Mouse (Mus musculus) lung, embryonic 15.5 days (tissue): ENCODE measurements around the gene Tube1. TPM values are rescaled to one million over a fixed set of nuclear protein-coding genes. Genes with fewer than 3 reads are reported as not detected.

Source experiments
- ATAC-seq: fragments of 200-750 bp; cut with Nextera tagmentation; 2 replicates; pipeline ENCODE4 v1.8.0; 2017; ENCODE audit warnings: moderate number of reproducible peaks, borderline replicate concordance; ENCODE audit not compliant: low FRiP score, low TSS enrichment; ENCODE audit errors: extremely low read depth
- H3K27ac ChIP-seq: fragments of 300-500 bp; sonication (generic); 2 replicates; pipeline ENCODE4 v1.5.1; 2015; ENCODE audit warnings: moderate library complexity, mild to moderate bottlenecking, inconsistent platforms
- H3K27me3 ChIP-seq: fragments of 300-500 bp; sonication (generic); 2 replicates; pipeline ENCODE4 v1.6.1; 2015; ENCODE audit warnings: inconsistent platforms
- H3K36me3 ChIP-seq: fragments of 300-500 bp; sonication (generic); 2 replicates; pipeline ENCODE4 v1.6.1; 2015; ENCODE audit warnings: inconsistent platforms
- H3K4me1 ChIP-seq: fragments of 300-500 bp; sonication (generic); 2 replicates; pipeline ENCODE4 v1.6.1; 2015; ENCODE audit warnings: inconsistent platforms
- H3K4me2 ChIP-seq: fragments of 300-500 bp; sonication (generic); 2 replicates; pipeline ENCODE4 v1.6.1; 2015; ENCODE audit warnings: inconsistent platforms, mild to moderate bottlenecking, moderate library complexity
- H3K4me3 ChIP-seq: fragments of 300-500 bp; sonication (generic); 2 replicates; pipeline ENCODE4 v1.5.1; 2015; ENCODE audit warnings: mild to moderate bottlenecking, inconsistent platforms
- H3K9ac ChIP-seq: fragments of 300-500 bp; sonication (generic); 2 replicates; pipeline ENCODE4 v1.6.1; 2015; ENCODE audit warnings: inconsistent platforms
- H3K9me3 ChIP-seq: fragments of 300-500 bp; sonication (generic); 2 replicates; pipeline ENCODE4 v1.6.1; 2016; ENCODE audit warnings: inconsistent platforms
- WGBS: fragments of 180-500 bp; shearing (Covaris S2); methylation state at CpG from one replicate; pipeline ENCODE4 v1.1.7; 2015; 5-methylcytosine and 5-hydroxymethylcytosine counted together
- polyA plus RNA-seq: library from polyadenylated mRNA; unstranded; fragments of >200 nt; fragmentation: Nextera tagmentation; extraction: Ambion mirVana; gene quantifications from 2 replicates; pipeline ENCODE4 v1.2.1, GENCODE M21; 2015

The Tube1 gene
- 18.8 and 20.2 TPM in 2 replicates for polyA plus RNA-seq

DNA sequence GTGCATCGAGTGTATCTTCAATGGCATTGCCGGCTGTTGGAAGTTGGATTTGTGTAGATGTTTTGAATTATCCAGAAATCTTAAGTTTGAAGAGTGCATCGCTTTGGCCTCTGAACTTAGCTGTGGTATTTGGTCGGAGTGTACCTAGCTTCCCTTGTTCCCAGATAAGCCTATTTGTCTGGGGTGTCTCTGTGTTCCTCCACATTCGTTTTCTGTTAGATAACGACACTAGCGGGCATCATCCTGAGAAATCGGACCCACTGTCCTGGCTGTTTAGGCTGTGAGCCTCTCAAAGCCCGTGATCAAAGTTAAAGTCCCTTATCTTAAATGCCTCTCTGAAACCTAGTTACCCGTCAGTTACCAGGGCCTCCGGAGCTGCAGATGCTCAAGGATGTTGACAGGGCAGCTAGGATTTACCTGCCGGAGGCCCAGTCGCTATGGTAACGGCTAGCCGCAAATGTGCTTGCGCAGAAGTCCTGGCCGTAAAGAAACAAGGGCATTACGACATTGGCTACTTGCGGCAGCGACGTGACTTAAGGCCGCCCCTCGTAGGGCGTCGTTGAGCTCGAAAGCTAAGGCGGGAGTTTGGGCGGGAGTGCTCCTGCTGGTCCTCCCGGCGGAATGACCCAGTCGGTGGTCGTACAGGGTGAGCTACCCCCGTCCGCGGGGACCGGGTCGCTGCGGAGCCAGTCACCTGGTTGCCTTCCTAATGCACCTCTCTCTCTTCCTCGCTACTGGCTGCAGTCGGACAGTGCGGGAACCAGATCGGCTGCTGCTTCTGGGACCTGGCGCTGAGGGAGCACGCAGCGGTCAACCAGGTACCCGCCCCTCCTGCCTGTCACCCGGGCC lies at the start of gene Tube1, which contains the start of gene Fam229b:
TSS of gene Tube1 (plus strand) at position 515 of the 849 bp plus-strand sequence.
TSS of gene Fam229b (minus strand) at position 453 of the 849 bp plus-strand sequence.
- Histone ChIP-seq H3K27me3 (no peaks in the 10 kb centered on the region), H3K27ac (0 out of 2 replicates have a peak within 1 kb of the TSS, but pooled peaks have one; percentile 18), H3K9me3 (no peaks in the 10 kb centered on the region), H3K9ac (peak within 1 kb of the TSS; percentile 70), H3K4me2 (peak within 1 kb of the TSS; percentile 79), H3K4me1 (peaks cover 14% of the 10 kb centered on the region; the same call in 1 of the 2 replicates), H3K4me3 (peak within 1 kb of the TSS; percentile 76), H3K36me3 (peaks cover 10% of the 10 kb centered on the region; the same call in 1 of the 2 replicates)
- ATAC-seq: peak; percentile 91
- WGBS: 3% methylated on average over 47 of the region's 47 CpGs

DNA sequence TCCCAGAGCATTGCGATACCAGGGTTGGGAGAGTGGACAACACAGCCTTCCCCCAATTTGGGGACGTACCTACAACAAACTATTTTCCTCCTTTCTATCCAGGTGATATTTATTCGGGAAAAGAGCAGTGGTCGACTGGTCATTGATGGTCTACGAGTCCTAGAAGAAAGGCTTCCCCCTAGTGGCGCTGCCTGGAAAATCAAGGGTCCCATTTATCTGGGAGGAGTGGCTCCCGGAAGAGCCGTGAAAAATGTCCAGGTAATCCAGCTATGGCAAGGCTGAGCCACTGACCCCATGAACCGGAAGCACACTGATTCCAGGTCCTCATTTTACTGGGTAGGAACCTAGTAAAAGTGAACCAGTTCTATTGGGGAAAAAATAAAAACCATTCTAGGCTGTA lies 36.8 kb upstream of the Tube1 start:
- WGBS: 86% methylated on average over 9 of the region's 9 CpGs

DNA sequence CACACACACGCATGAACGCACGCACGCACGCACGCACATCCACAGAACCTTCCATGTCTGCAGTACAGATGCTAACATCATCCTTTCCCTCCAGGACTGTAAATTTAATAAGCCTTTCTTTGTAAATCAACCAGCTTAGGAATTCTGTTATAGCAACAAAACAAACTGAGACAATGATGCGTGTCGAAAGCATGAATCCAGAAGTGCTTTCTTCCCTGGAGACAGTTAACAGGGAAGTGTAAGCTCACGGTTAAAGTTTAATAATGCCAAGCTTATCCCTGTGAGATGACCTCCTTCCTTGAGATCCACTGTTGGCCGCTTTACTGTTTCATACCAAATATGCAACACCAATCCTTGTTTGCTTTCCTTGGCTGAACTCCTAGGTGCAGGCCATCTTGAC lies 35.0 kb upstream of the Tube1 start:
- H3K27me3 ChIP-seq: no peaks in the 10 kb centered on the region
- H3K36me3 ChIP-seq: peaks cover 53% of the 10 kb centered on the region
- no peak for ATAC-seq
- no peak overlapping the region for H3K4me3 ChIP-seq
- no peak overlapping the region for H3K9ac ChIP-seq
- WGBS: 94% methylated on average over 10 of the region's 10 CpGs
- H3K4me1 ChIP-seq: no peaks in the 10 kb centered on the region
- H3K4me2 ChIP-seq: no peak overlapping the region
- no peaks in the 10 kb centered on the region for H3K9me3 ChIP-seq
- H3K27ac ChIP-seq: no peak overlapping the region

More for the DNA sequence above, 36.8 kb upstream of the Tube1 start:
- H3K27ac ChIP-seq: no peak overlapping the region
- no peaks in the 10 kb centered on the region for H3K4me1 ChIP-seq
- H3K27me3 ChIP-seq: no peaks in the 10 kb centered on the region
- H3K36me3 ChIP-seq: peaks cover 52% of the 10 kb centered on the region
- no peak overlapping the region for H3K4me2 ChIP-seq
- H3K9me3 ChIP-seq: no peaks in the 10 kb centered on the region
- no peak overlapping the region for H3K9ac ChIP-seq
- no peak for ATAC-seq
- H3K4me3 ChIP-seq: no peak overlapping the region

DNA sequence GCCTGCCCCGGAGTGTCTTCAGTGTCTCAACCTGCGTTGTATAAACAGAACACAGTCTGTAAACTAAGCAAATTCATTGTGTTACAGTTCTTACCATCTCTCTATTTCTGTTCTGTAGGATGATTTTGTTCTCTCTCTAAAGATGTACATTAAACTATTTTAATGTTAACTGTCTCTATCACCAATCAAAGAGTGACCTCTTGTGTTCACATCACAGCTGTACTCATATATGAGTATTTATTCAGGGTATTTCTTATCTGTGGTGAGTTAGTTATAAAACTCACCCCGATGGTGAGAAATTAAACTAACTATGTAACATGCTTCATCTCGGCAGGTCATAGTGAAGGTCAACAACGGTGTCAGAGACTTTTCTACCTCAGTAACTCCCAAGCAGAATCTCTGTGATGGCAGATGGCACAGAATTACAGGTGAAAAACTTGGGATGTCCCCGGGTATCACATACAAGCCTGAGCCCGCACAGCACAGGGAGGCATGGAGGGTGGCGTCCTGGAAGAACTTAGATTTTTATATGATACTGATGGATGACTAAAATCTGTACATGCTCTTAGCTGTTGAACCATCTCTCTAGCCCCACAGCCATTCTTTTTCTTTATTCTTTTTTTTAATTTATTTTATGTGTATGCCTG lies 28.9 kb upstream of the Tube1 start:
- H3K9me3 ChIP-seq: no peaks in the 10 kb centered on the region
- WGBS: 82% methylated on average over 8 of the region's 8 CpGs
- H3K36me3 ChIP-seq: peaks cover 45% of the 10 kb centered on the region
- no peak overlapping the region for H3K9ac ChIP-seq
- H3K4me1 ChIP-seq: no peaks in the 10 kb centered on the region
- H3K4me2 ChIP-seq: no peak overlapping the region
- H3K4me3 ChIP-seq: no peak overlapping the region
- H3K27ac ChIP-seq: no peak overlapping the region
- H3K27me3 ChIP-seq: no peaks in the 10 kb centered on the region
- ATAC-seq: no peak

DNA sequence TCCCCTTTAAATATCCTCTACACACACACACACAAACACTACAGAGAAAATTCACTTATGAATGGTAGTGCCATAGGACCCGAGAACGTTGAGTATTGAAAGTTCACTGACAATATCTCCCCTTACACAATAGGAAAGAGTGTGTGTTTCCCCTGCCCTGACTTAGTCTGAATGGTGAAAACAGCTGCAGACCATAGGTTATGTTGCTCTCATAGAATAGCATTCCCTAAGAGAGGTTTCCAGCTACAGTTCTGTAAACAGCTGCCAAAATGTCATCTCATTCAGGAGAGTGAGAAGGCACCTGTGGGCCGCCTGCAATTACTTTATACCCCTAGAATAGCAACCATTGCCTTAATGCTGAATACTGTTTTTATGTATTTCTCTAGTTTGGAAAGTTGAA lies 27.4 kb upstream of the Tube1 start:
- Histone ChIP-seq H3K9me3 (no peaks in the 10 kb centered on the region), H3K4me2 (no peak overlapping the region), H3K4me3 (no peak overlapping the region), H3K36me3 (peaks cover 58% of the 10 kb centered on the region), H3K27me3 (no peaks in the 10 kb centered on the region), H3K9ac (no peak overlapping the region), H3K4me1 (no peaks in the 10 kb centered on the region), H3K27ac (no peak overlapping the region)
- no peak for ATAC-seq
- 60% methylated on average over 3 of the region's 3 CpGs for WGBS

DNA sequence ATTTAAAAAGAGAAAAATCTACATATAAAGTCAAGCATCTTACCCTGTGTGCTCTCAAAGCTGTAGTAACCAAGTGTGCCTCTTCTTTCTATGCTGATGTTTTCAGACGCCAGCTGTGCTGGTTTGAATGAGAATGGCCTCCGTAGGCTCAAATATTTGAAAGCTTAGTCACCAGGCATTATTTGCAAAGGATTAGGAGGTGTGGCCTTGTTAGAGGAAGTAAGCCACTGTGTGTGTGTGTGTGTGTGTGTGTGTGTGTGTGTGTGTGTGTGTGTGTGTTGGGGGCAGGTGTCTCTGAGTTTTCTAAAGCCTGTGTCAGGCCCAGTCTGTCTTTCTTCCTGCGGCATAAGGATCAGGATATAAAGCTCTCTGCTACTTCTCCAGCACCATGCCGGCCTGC lies 26.8 kb upstream of the Tube1 start:
- Histone ChIP-seq H3K9me3 (no peaks in the 10 kb centered on the region), H3K4me3 (no peak overlapping the region), H3K27ac (no peak overlapping the region), H3K36me3 (peaks cover 58% of the 10 kb centered on the region), H3K9ac (no peak overlapping the region), H3K4me1 (no peaks in the 10 kb centered on the region), H3K4me2 (no peak overlapping the region), H3K27me3 (no peaks in the 10 kb centered on the region)
- no peak for ATAC-seq
- 49% methylated on average over 4 of the region's 4 CpGs for WGBS

DNA sequence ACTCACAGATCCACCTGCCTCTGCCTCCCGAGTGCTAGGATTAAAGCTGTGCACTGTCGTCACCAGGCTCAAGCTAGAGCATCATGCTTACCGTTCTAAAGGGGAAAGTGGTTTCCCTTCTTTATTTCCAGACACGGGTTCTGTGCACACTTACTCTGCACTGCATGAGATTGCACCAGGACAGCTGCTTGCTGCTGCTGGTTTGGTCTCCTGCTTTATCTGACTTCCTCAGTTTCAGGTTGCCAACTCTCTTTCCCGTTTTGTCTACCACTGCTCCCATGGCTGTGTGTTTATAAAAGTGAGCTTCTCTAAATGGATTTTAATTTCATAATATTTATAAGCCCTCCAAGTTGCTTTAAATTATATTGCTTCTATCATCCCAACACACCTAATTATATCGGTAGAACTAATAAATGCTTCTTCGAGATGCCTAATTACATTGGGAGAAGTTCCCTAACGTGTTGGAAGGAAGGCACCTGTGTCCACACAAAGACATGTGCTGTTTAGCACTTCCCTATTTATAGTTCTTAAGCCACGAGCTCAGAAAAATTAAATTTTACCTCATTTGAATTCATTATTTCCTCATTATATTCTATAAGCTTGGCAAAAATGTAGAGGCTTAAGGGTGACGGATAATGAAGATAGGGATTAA lies 24.8 kb upstream of the Tube1 start:
- peaks cover 51% of the 10 kb centered on the region for H3K36me3 ChIP-seq

DNA sequence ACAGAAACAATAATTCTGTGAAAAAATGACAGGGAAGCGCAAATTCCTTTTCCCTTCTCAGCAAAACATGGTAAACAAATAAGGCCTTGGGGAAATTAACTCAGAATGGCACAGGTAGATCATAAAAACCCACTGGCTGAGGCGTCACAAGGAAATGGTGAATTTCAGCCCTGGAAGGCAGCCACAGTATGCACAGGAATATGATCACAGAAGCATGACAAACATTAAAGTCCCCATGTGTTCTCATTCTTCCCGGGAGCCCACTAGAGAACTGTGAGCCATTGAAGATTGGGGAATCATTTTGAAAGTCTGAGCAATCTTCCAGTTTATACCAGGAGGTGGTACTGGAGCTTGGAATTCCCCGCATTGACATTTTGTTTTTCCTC lies 24.3 kb upstream of the Tube1 start:
- no peak for ATAC-seq
- no peak overlapping the region for H3K27ac ChIP-seq
- no peaks in the 10 kb centered on the region for H3K9me3 ChIP-seq
- WGBS: 50% methylated on average over 4 of the region's 4 CpGs
- no peaks in the 10 kb centered on the region for H3K4me1 ChIP-seq
- H3K36me3 ChIP-seq: peaks cover 51% of the 10 kb centered on the region
- H3K27me3 ChIP-seq: no peaks in the 10 kb centered on the region
- no peak overlapping the region for H3K4me3 ChIP-seq
- no peak overlapping the region for H3K4me2 ChIP-seq
- no peak overlapping the region for H3K9ac ChIP-seq

More for the DNA sequence above, 24.8 kb upstream of the Tube1 start:
- no peak overlapping the region for H3K27ac ChIP-seq
- no peaks in the 10 kb centered on the region for H3K4me1 ChIP-seq
- no peak for ATAC-seq
- H3K27me3 ChIP-seq: no peaks in the 10 kb centered on the region
- WGBS: 46% methylated on average over 10 of the region's 10 CpGs
- H3K4me2 ChIP-seq: no peak overlapping the region
- no peak overlapping the region for H3K9ac ChIP-seq
- H3K4me3 ChIP-seq: no peak overlapping the region
- H3K9me3 ChIP-seq: no peaks in the 10 kb centered on the region

DNA sequence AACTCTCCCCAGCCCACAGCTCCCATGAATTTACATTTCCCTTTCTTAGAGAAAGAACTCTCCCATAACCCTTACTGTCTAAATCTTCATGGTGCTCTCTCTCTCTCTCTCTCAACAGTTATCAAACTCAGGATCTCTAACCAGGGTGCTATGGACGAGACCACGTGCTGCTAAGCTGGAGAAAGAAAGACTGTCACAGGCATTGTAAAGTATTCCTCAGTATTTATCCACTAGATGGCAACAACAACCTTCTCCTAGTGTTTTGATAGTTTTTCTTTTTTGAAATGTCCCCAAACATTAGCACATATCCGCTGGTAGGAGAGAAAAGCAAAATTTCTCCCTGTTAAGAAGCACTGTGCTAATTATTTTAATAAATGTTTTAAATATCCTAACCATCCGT lies 12.4 kb upstream of the Tube1 start:
- H3K27ac ChIP-seq: no peak overlapping the region
- H3K4me2 ChIP-seq: no peak overlapping the region
- H3K36me3 ChIP-seq: no peaks in the 10 kb centered on the region
- no peak overlapping the region for H3K9ac ChIP-seq
- H3K4me3 ChIP-seq: no peak overlapping the region
- H3K27me3 ChIP-seq: no peaks in the 10 kb centered on the region
- WGBS: 28% methylated on average over 4 of the region's 4 CpGs
- no peaks in the 10 kb centered on the region for H3K9me3 ChIP-seq
- no peak for ATAC-seq
- no peaks in the 10 kb centered on the region for H3K4me1 ChIP-seq

DNA sequence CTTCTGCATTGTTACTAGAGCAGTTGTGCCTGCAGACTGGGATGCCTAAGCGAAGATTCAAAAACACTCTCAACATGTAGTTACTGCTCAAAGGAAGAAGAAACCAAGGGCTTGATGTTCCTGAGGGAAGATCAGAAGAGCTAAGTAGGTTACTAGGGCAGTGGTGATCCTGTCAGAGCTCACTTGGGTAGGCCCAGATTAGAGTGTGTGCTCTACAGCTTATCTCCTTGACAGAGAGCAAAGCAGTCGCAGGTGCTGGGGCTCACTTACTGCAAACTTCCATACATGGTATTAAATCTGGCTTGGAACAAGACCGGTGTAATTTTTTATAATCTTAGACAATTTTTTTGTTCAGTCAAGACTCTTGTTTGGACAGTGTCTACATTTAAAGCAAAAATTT lies 4.0 kb downstream of the Tube1 start:
- no peak overlapping the region for H3K9ac ChIP-seq
- H3K27ac ChIP-seq: no peak overlapping the region
- no peak overlapping the region for H3K4me3 ChIP-seq
- no peak for ATAC-seq
- no peaks in the 10 kb centered on the region for H3K9me3 ChIP-seq
- H3K36me3 ChIP-seq: peaks cover 28% of the 10 kb centered on the region
- 83% methylated on average over 3 of the region's 3 CpGs for WGBS
- peaks cover 14% of the 10 kb centered on the region; the same call in 1 of the 2 replicates for H3K4me1 ChIP-seq
- H3K4me2 ChIP-seq: no peak overlapping the region
- no peaks in the 10 kb centered on the region for H3K27me3 ChIP-seq

DNA sequence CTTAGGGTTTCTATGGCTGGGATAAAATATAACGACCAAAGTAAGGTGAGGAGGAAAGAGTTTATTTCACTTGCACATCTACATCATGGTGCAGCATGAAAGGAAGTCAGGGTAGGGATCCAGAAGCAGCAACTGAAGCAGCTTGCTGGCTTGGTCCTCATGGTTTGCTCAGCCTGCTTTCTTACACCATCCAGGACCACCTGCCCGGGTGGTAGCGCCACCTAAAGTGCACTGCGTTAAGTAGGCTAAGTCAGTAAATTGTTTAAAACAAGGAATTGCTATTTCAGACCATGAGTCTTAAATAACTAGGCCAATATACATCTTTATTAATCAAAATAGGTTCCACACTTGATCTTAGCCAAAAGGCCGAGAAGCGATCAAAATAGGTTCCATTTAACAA lies 5.0 kb downstream of the Tube1 start:
- H3K4me3 ChIP-seq: no peak overlapping the region
- WGBS: 86% methylated on average over 6 of the region's 6 CpGs
- H3K9ac ChIP-seq: no peak overlapping the region
- no peak overlapping the region for H3K4me2 ChIP-seq
- no peaks in the 10 kb centered on the region for H3K9me3 ChIP-seq
- H3K36me3 ChIP-seq: peaks cover 33% of the 10 kb centered on the region
- no peaks in the 10 kb centered on the region for H3K27me3 ChIP-seq
- ATAC-seq: no peak
- H3K4me1 ChIP-seq: peaks cover 14% of the 10 kb centered on the region; the same call in 1 of the 2 replicates
- no peak overlapping the region for H3K27ac ChIP-seq

DNA sequence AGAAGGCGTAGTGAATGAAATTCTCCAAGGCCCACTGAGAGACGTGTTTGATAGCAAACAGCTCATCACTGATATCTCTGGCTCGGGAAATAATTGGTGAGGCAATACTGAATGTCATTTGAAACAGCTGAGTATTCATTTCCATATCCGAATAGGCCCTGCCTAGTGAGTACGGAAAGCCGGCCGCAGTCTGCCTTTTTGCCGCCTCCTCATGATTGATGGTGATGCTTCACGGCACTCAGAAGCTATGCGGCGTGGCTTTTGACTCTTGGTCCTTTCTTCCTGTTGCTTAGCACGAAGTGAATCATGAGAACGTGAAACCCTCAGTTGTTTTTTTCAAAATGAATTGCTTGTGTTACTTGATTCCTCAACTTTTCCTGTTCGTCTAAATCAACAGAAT lies 7.1 kb downstream of the Tube1 start:
- no peak overlapping the region for H3K27ac ChIP-seq
- no peak overlapping the region for H3K9ac ChIP-seq
- H3K4me3 ChIP-seq: no peak overlapping the region
- H3K36me3 ChIP-seq: peaks cover 45% of the 10 kb centered on the region
- H3K4me1 ChIP-seq: 0 out of 2 replicates have a peak, but pooled peaks cover 1% of the 10 kb centered on the region
- no peak for ATAC-seq
- H3K4me2 ChIP-seq: no peak overlapping the region
- WGBS: 68% methylated on average over 14 of the region's 14 CpGs
- H3K9me3 ChIP-seq: no peaks in the 10 kb centered on the region
- H3K27me3 ChIP-seq: no peaks in the 10 kb centered on the region
